Mouse (Mus musculus) skeletal muscle tissue, adult 2 months (tissue): ENCODE results near the gene Cep131.

Experiments
- DNase-seq: peaks from one replicate; pipeline ENCODE4 v3.0.0-alpha.2; 2012; ENCODE audit warnings: low read depth, low spot score

The Cep131 gene

GRCm38 (mm10) chr11:120052274-120052673, 34.4 kb downstream of the Cep131 start:
- DNase-seq: peak; percentile 43

GRCm38 (mm10) chr11:120051124-120051811, 35.4 kb downstream of the Cep131 start:
- no peak for DNase-seq

- no peak for DNase-seq
Measured at GRCm38 (mm10) chr11:120049067-120049466, 37.6 kb downstream of the Cep131 start.

GRCm38 (mm10) chr11:120048252-120048556, 38.4 kb downstream of the Cep131 start:
- DNase-seq: no peak

GRCm38 (mm10) chr11:120047531-120048251, 38.9 kb downstream of the Cep131 start:
- no peak for DNase-seq

GRCm38 (mm10) chr11:120046553-120047191, 40.0 kb downstream of the Cep131 start, which contains the start of gene Aatk:
Gene Aatk, minus strand, starts transcription at chr11:120047167.
- DNase-seq: no peak

- no peak for DNase-seq
Measured at GRCm38 (mm10) chr11:120045839-120046552, 40.6 kb downstream of the Cep131 start.

- no peak for DNase-seq
Measured at GRCm38 (mm10) chr11:120045341-120045740, 41.3 kb downstream of the Cep131 start.

- DNase-seq: no peak
Measured at GRCm38 (mm10) chr11:120042141-120042838, 44.3 kb downstream of the Cep131 start.

- DNase-seq: peak; percentile 70
Measured at GRCm38 (mm10) chr11:120041191-120042123, 45.2 kb downstream of the Cep131 start.

- DNase-seq: no peak
Measured at GRCm38 (mm10) chr11:120040440-120040839, 46.2 kb downstream of the Cep131 start.

- DNase-seq: no peak
Measured at GRCm38 (mm10) chr11:120039581-120039980, 47.0 kb downstream of the Cep131 start.

GRCm38 (mm10) chr11:120034762-120035161, 51.9 kb downstream of the Cep131 start:
- DNase-seq: no peak

- no peak for DNase-seq
Measured at GRCm38 (mm10) chr11:120034306-120034705, 52.3 kb downstream of the Cep131 start.

- DNase-seq: no peak
Measured at GRCm38 (mm10) chr11:120033473-120033872, 53.2 kb downstream of the Cep131 start.

- DNase-seq: no peak
Measured at GRCm38 (mm10) chr11:120032052-120032451, 54.6 kb downstream of the Cep131 start.

GRCm38 (mm10) chr11:120030145-120030901, 56.3 kb downstream of the Cep131 start:
- peak; percentile 33 for DNase-seq

- no peak for DNase-seq
Measured at GRCm38 (mm10) chr11:120029431-120030144, 57.0 kb downstream of the Cep131 start.
